Mouse (Mus musculus) spleen, embryonic (tissue): ENCODE results near the gene Wdr74.

Experiments
- CTCF ChIA-PET: fragments of 350-600 bp; sonication (Branson Sonifier 250); formaldehyde crosslinking; loops from one replicate; lab custom pipeline; 2022; lab: Charles Lee

Gene Wdr74

DNA sequence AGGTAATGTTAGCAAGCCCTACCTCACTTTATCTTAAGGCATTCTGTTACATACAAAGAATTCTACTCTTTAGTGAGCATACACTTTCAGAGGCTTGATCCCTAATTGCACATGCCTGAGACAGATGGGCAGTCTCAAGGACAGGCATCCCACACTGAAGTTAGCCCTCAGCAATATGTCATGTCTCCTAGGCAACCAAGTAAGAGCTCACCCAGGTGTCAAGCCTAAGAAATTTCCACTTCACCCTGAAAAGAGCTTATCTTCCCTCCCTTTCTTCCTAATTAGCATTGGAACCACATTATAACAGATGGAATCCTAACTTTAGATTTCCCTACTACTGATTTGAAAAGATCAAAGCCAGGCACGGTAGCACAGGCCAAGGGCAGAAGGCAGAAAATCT is 53.5 kb downstream of the Wdr74 start:
- CTCF ChIA-PET, result interaction anchor here (0.6 kb wide), 1 partner anchor 21 kb away, joined by 16 read pairs; no protein-coding TSS in a partner anchor

GRCm38 (mm10) chr19:8790171-8790570 is 54.5 kb downstream of the Wdr74 start:
- CTCF ChIA-PET, result interaction anchor here (0.6 kb wide), 2 partner anchors 43 to 59 kb away, joined by 3 read pairs; no protein-coding TSS in a partner anchor
